Mouse (Mus musculus) 3T3-L1 (cell line): ENCODE results near the gene Nrgn.

Source experiments
- DNase-seq: peaks from one replicate; pipeline ENCODE4 v3.0.0-alpha.2; 2015; ENCODE audit warnings: low read depth, low spot score

Gene Nrgn

GRCm38 (mm10) chr9:37552536-37553293 lies at the start of gene Nrgn:
TSS of gene Nrgn (minus strand) at chr9:37552904.
- peak; percentile 37 for DNase-seq

- DNase-seq = no peak
Measured at GRCm38 (mm10) chr9:37600538-37601205, 48.0 kb upstream of the Nrgn start.

GRCm38 (mm10) chr9:37598637-37599036 lies 45.9 kb upstream of the Nrgn start:
- no peak for DNase-seq

- no peak for DNase-seq
Measured at GRCm38 (mm10) chr9:37595570-37595969, 42.9 kb upstream of the Nrgn start.

GRCm38 (mm10) chr9:37593690-37594089 lies 41.0 kb upstream of the Nrgn start:
- no peak for DNase-seq

- DNase-seq = no peak
Measured at GRCm38 (mm10) chr9:37592633-37593032, 39.9 kb upstream of the Nrgn start.

GRCm38 (mm10) chr9:37592025-37592424 lies 39.3 kb upstream of the Nrgn start:
- DNase-seq = no peak

- DNase-seq = no peak
Measured at GRCm38 (mm10) chr9:37590381-37590780, 37.7 kb upstream of the Nrgn start.

GRCm38 (mm10) chr9:37586718-37587117 lies 34.0 kb upstream of the Nrgn start:
- no peak for DNase-seq

GRCm38 (mm10) chr9:37583594-37583993 lies 30.9 kb upstream of the Nrgn start:
- no peak for DNase-seq

GRCm38 (mm10) chr9:37576436-37576930 lies 23.8 kb upstream of the Nrgn start:
- peak; percentile 70 for DNase-seq

- DNase-seq = no peak
Measured at GRCm38 (mm10) chr9:37572204-37572876, 19.6 kb upstream of the Nrgn start.

GRCm38 (mm10) chr9:37569231-37569835 lies 16.6 kb upstream of the Nrgn start:
- no peak for DNase-seq

- no peak for DNase-seq
Measured at GRCm38 (mm10) chr9:37568605-37569214, 16.0 kb upstream of the Nrgn start.

GRCm38 (mm10) chr9:37567892-37568604 lies 15.3 kb upstream of the Nrgn start:
- DNase-seq = no peak

- no peak for DNase-seq
Measured at GRCm38 (mm10) chr9:37567454-37567853, 14.8 kb upstream of the Nrgn start.

GRCm38 (mm10) chr9:37567019-37567418 lies 14.3 kb upstream of the Nrgn start:
- DNase-seq = no peak

GRCm38 (mm10) chr9:37563805-37564204 lies 11.1 kb upstream of the Nrgn start:
- DNase-seq = no peak

- no peak for DNase-seq
Measured at GRCm38 (mm10) chr9:37560617-37561016, 7.9 kb upstream of the Nrgn start.

GRCm38 (mm10) chr9:37556366-37556765 lies 3.7 kb upstream of the Nrgn start:
- no peak for DNase-seq
